Mouse (Mus musculus): ENCODE measurements at regions not wholly inside any gene's neighbourhood (a gene's known extent, or its start where the extent isn't known, plus 50 kb on each side); places are given as distances from the start of the nearest gene placed in this dataset.

GRCm38 (mm10) chr11:22698057-22698941 is 162.5 kb downstream of the B3gnt2 start:
- no peak for ATAC-seq (ENCODE audit: low read depth)
- no peaks in the 10 kb centered on the region for H3K9me3 ChIP-seq (ENCODE audit: control insufficient read depth, low read length)

GRCm38 (mm10) chr11:22706082-22706481 is 154.7 kb downstream of the B3gnt2 start:
- H3K36me3 ChIP-seq (ENCODE audit: control insufficient read depth, insufficient read depth, low read length), result no peaks in the 10 kb centered on the region
- H3K9ac ChIP-seq (ENCODE audit: low read length), result no peak overlapping the region
- H3K4me1 ChIP-seq (replicated peaks; ENCODE audit: control insufficient read depth, insufficient read depth, low read length), result no peaks in the 10 kb centered on the region
- no peaks in the 10 kb centered on the region for H3K9me3 ChIP-seq (ENCODE audit: control insufficient read depth, low read length)
- WGBS, result 87% methylated on average over 3 of the region's 3 CpGs
- H3K4me3 ChIP-seq (ENCODE audit: low read length), result no peak overlapping the region
- no peak overlapping the region for H3K4me2 ChIP-seq (ENCODE audit: low read depth, low read length)
- no peak overlapping the region for H3K27ac ChIP-seq (ENCODE audit: low read length)
- no peak for ATAC-seq (ENCODE audit: low read depth)
- no peaks in the 10 kb centered on the region for H3K27me3 ChIP-seq (ENCODE audit: control insufficient read depth, insufficient read depth, low read depth, low read length)

More at GRCm38 (mm10) chr11:22698057-22698941, 162.5 kb downstream of the B3gnt2 start:
- H3K27ac ChIP-seq (ENCODE audit: low read length), result no peak overlapping the region
- no peaks in the 10 kb centered on the region for H3K36me3 ChIP-seq (ENCODE audit: control insufficient read depth, insufficient read depth, low read length)
- 59% methylated on average over 5 of the region's 5 CpGs for WGBS
- H3K4me3 ChIP-seq (ENCODE audit: low read length), result no peak overlapping the region
- H3K9ac ChIP-seq (ENCODE audit: low read length), result no peak overlapping the region
- no peak overlapping the region for H3K4me2 ChIP-seq (ENCODE audit: low read depth, low read length)
- H3K27me3 ChIP-seq (ENCODE audit: control insufficient read depth, insufficient read depth, low read depth, low read length), result no peaks in the 10 kb centered on the region
- H3K4me1 ChIP-seq (replicated peaks; ENCODE audit: control insufficient read depth, insufficient read depth, low read length), result no peaks in the 10 kb centered on the region
